Mouse (Mus musculus) splenic B cell, adult 2 months (primary cell): ENCODE results near the gene Mrps10.

Experiments used
- DNase-seq: peaks from one replicate; pipeline ENCODE4 v3.0.0-alpha.2; 2011; ENCODE audit warnings: low read depth, low spot score
- H3K27me3 ChIP-seq: 2 replicates; pipeline ENCODE4 v1.6.1; 2012; ENCODE audit warnings: mild to moderate bottlenecking, low read length, moderate library complexity, mixed read lengths; ENCODE audit not compliant: control insufficient read depth, poor library complexity, insufficient read depth, severe bottlenecking
- H3K36me3 ChIP-seq: 2 replicates; pipeline ENCODE4 v1.6.1; 2012; ENCODE audit warnings: mild to moderate bottlenecking, low read length, moderate library complexity, mixed read lengths; ENCODE audit not compliant: control insufficient read depth, poor library complexity, insufficient read depth, severe bottlenecking

The Mrps10 gene

GRCm38 (mm10) chr17:47359964-47360363, 8.7 kb upstream of the Mrps10 start:
- no peaks in the 10 kb centered on the region for H3K36me3 ChIP-seq
- DNase-seq = peak; percentile 72
- no peaks in the 10 kb centered on the region; the same call in 1 of the 2 replicates for H3K27me3 ChIP-seq

- H3K27me3 ChIP-seq = no peaks in the 10 kb centered on the region
- DNase-seq = no peak
Observed at GRCm38 (mm10) chr17:47361343-47361742, 7.3 kb upstream of the Mrps10 start.

GRCm38 (mm10) chr17:47369087-47369443, 378 bp downstream of the Mrps10 start:
- peaks cover 2% of the 10 kb centered on the region; the same call in 1 of the 2 replicates for H3K36me3 ChIP-seq
- DNase-seq = no peak

More at GRCm38 (mm10) chr17:47361343-47361742, 7.3 kb upstream of the Mrps10 start:
- no peaks in the 10 kb centered on the region for H3K36me3 ChIP-seq

GRCm38 (mm10) chr17:47371451-47371850, 2.8 kb downstream of the Mrps10 start:
- Histone ChIP-seq H3K27me3 (no peaks in the 10 kb centered on the region), H3K36me3 (peaks cover 5% of the 10 kb centered on the region)
- peak; percentile 77 for DNase-seq

More at GRCm38 (mm10) chr17:47369087-47369443, 378 bp downstream of the Mrps10 start:
- no peaks in the 10 kb centered on the region for H3K27me3 ChIP-seq

DNA sequence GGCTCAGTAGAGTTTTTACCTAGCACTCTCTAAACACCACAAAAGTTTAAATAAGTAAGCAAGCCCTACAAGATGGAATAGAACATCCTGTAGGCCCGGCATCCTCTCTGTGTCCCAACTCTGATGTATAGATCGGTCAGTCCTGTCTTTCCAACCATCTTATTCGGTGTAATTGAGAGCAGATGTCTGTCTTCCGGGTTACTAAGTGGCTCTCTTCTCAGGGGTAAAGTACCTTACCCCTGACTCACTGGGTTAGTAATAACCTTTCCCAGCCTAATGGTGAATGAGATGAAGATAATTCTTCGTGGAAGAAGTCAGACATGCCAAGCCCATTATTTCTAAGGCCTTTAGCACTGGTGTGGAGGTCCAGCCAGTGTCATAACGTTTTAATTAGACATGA, 5.3 kb downstream of the Mrps10 start:
- Histone ChIP-seq H3K36me3 (peaks cover 5% of the 10 kb centered on the region), H3K27me3 (no peaks in the 10 kb centered on the region)
- no peak for DNase-seq

- H3K36me3 ChIP-seq = peaks cover 5% of the 10 kb centered on the region
- DNase-seq = no peak
- no peaks in the 10 kb centered on the region for H3K27me3 ChIP-seq
Observed at GRCm38 (mm10) chr17:47376779-47377280, 8.1 kb downstream of the Mrps10 start.

- peaks cover 5% of the 10 kb centered on the region for H3K36me3 ChIP-seq
- H3K27me3 ChIP-seq = no peaks in the 10 kb centered on the region
- DNase-seq = no peak
Observed at GRCm38 (mm10) chr17:47378133-47378532, 9.4 kb downstream of the Mrps10 start.

- Histone ChIP-seq H3K27me3 (no peaks in the 10 kb centered on the region), H3K36me3 (no peaks in the 10 kb centered on the region; the same call in 1 of the 2 replicates)
- DNase-seq = no peak
Observed at GRCm38 (mm10) chr17:47381917-47382316, 13.2 kb downstream of the Mrps10 start.

DNA sequence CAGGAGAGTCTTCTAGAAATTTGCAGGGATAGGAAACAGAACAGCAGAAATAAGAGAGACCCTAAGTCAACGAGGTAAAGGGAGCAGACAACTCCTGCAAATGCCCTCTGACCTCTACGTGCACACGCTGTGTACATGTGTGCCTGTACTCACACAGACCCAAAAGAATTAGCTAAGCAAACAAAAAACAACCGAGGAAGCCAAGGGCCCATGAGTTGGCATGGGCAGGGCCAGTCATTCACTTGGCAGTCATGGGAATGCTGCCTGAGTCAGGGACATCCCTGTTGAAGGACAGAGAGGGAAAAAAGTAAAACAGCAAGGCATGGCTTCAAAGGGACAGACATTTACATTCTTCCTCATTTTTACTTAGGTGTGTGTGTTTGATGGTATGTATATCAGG, 14.6 kb downstream of the Mrps10 start:
- no peaks in the 10 kb centered on the region for H3K36me3 ChIP-seq
- DNase-seq = no peak
- no peaks in the 10 kb centered on the region for H3K27me3 ChIP-seq

DNA sequence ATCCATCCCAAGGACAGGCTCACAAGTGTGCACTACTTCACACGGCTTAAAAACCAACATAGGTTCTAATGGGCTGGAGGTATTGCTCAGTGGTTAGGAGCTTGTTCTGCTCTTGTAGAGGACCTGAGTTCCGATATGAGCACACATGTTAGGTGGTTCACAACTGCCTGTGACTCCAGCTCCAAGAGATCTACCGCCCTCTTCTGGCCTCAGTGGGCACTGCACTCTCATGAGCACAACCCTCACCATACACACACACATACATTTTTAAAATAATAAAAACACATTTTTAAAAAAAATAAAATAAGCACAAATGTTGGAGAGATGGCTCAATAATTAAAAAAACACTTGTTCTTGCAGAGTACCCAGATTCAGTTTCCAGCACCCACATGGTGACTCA, 15.4 kb downstream of the Mrps10 start:
- no peaks in the 10 kb centered on the region for H3K27me3 ChIP-seq
- DNase-seq = no peak
- H3K36me3 ChIP-seq = no peaks in the 10 kb centered on the region

DNA sequence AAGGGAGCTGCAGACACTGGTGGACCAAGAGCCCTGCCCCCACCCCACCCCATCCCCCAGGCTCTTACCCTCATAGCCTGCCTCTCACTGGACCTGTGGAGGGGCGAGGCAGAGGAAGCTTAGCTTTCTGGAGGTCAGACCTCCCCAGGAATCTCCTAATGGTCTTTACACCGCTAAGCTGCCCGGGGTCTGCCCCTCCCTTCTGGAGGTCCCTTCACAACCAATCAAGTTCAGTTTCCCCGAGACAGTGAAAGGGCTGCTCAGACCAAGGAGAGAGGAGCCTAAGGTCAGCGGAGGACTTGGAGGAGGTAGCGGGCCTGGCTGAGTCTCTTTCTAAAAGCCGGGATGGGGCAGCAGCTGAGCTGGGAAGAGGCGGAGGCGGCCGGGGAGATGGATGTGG, 16.5 kb downstream of the Mrps10 start, which contains the start of gene Guca1b:
TSS of gene Guca1b (plus strand) at position 249 of the 400 bp plus-strand sequence.
- no peak for DNase-seq
- H3K36me3 ChIP-seq = no peaks in the 10 kb centered on the region
- no peaks in the 10 kb centered on the region for H3K27me3 ChIP-seq

GRCm38 (mm10) chr17:47386649-47387048, 18.0 kb downstream of the Mrps10 start:
- H3K27me3 ChIP-seq = no peaks in the 10 kb centered on the region
- no peaks in the 10 kb centered on the region for H3K36me3 ChIP-seq
- peak; percentile 69 for DNase-seq

GRCm38 (mm10) chr17:47394223-47394869, 25.7 kb downstream of the Mrps10 start:
- Histone ChIP-seq H3K36me3 (no peaks in the 10 kb centered on the region), H3K27me3 (no peaks in the 10 kb centered on the region)
- peak; percentile 35 for DNase-seq

- Histone ChIP-seq H3K36me3 (no peaks in the 10 kb centered on the region), H3K27me3 (no peaks in the 10 kb centered on the region)
- peak; percentile 73 for DNase-seq
Observed at GRCm38 (mm10) chr17:47395376-47395913, 26.8 kb downstream of the Mrps10 start.

DNA sequence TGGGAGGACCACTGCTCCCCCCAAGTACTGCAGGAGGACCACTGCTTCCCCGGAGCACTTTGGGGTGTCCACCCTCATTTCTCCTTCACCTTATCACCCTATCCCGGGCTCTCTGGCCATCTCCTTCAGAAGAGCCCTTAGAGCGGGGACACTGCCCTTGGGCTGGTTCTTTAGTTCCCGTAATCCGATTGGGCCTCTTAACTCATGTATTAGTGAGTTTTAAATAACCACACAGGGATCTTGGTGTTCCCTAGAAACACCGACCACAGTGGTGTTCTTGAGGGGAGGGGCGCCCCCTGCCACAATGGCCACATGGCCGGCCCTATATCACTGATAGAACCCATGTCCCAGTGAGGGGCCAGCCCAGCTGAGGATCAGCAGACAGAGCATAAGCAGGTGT, 30.4 kb downstream of the Mrps10 start:
- no peak for DNase-seq

More for the DNA sequence above, 30.4 kb downstream of the Mrps10 start:
- H3K36me3 ChIP-seq = no peaks in the 10 kb centered on the region
- no peaks in the 10 kb centered on the region for H3K27me3 ChIP-seq
